8 mouse cellular contexts compared by ENCODE assay signal in the genomic region with DNA sequence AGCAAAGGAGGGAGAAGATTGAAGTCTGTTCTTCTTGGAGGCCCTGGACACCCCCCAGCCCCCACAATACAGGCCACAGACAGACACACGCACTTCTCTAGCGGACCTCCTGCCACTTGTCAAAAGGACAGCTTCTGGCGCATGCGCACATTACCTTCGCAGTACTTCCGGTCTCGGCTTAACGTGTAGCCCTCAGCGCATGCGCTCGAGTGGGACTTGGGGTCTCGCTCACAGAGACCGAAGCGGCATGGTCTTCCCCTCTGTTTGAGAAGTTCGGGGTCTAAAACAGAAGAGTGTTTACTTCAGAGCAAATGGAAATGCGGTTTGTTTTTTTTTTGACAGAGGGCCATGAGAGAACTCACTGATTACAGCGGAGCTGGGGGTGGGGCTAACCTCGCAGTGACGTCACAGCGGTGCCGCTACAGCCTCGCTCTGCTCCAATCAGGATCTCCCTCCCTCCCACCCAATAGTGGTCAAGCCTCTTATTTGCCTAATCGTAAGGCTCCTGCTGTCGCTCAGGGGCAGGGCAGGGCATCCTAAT. TPM values are rescaled to one million over a fixed set of nuclear protein-coding genes. Genes with fewer than 3 reads are reported as not detected.
DNase-seq lines count a peak whose midpoint lies in the region; ATAC-seq and TF ChIP-seq lines count a peak whose summit lies in the region.

No protein-coding gene starts in this region.

- H3K4me3 ChIP-seq in hindbrain, embryonic 13.5 days = peak overlapping the region; percentile 53

- peak; percentile 96 for DNase-seq in Patski (ENCODE audit: low read depth, low spot score)
- peak; percentile 94 for DNase-seq in cerebellum, postnatal 14 days
- DNase-seq in frontal cortex, postnatal 14 days (ENCODE audit: low spot score in 2 of 2) = peak; percentile 88 to 90
- DNase-seq in layer of hippocampus, postnatal 25 days (ENCODE audit: extremely low spot score in 1 of 2, low spot score in 1 of 2) = peak; percentile 82 to 90
- DNase-seq in lung, postnatal 25 days (ENCODE audit: low spot score) = peak; percentile 92
- DNase-seq in retina, embryonic 14.5 days (ENCODE audit: low spot score) = peak; percentile 98
- DNase-seq in thymus, postnatal 4 days = peak; percentile 95

- in situ Hi-C loops in Patski (cut with MboI; ENCODE audit: low pct_unique_long_range_greater_than_20kb) = no loop called here

- peak; percentile 99 for ATAC-seq in Patski
- peak; percentile 99 for ATAC-seq in hindbrain, embryonic 13.5 days (ENCODE audit: low FRiP score)

- H3K9me3 ChIP-seq in hindbrain, embryonic 13.5 days = no peaks in the 10 kb centered on the region

- no peak for TF ChIP-seq CTCF in Patski (IDR thresholded peaks at IDR 0.05)

- peak overlapping the region; percentile 89 for H3K27ac ChIP-seq in hindbrain, embryonic 13.5 days

- under 1% methylated on average over 24 of the region's 24 CpGs for WGBS in hindbrain, embryonic 13.5 days

- CTCF ChIA-PET in Patski (lab: Charles Lee) = interaction anchor here (2.0 kb wide), 1 partner anchor 9 kb away, joined by 4 read pairs; no protein-coding TSS in a partner anchor

- H3K27me3 ChIP-seq in Patski = no peaks in the 10 kb centered on the region
- no peaks in the 10 kb centered on the region for H3K27me3 ChIP-seq in hindbrain, embryonic 13.5 days

- POLR2A ChIA-PET in Patski (lab: Charles Lee) = no interaction called here

- peak overlapping the region; percentile 59 for H3K4me2 ChIP-seq in hindbrain, embryonic 13.5 days

- no peaks in the 10 kb centered on the region for H3K36me3 ChIP-seq in hindbrain, embryonic 13.5 days

- H3K9ac ChIP-seq in hindbrain, embryonic 13.5 days = peak overlapping the region; percentile 65

- peaks cover 10% of the 10 kb centered on the region for H3K4me1 ChIP-seq in hindbrain, embryonic 13.5 days (replicated peaks)

RNA-seq across cellular contexts. Expression of a gene that starts 30.1 kb away (rescaled TPM):
- 1.2 TPM for polyA plus RNA-seq in Patski (2021)
- polyA plus RNA-seq in hindbrain, embryonic 13.5 days (2015; fragmentation: Nextera tagmentation; extraction: Ambion mirVana) = 2.7 and 2.9 TPM in 2 replicates
- total RNA-seq in layer of hippocampus, postnatal 25 days (2021) = 1 to 10 TPM; 1.8 to 2.1 TPM

Comparison
In these comparisons a context has a peak if more than half of its experiments do, and no peak if none do; other contexts are left out.
1. Peak in every context shown above with its lines: DNase-seq, ATAC-seq, H3K4me3 ChIP-seq and H3K27ac ChIP-seq.